Mouse (Mus musculus) cerebellum, adult 9-11 months (tissue): ENCODE measurements around the gene Scn3b.

ENCODE experiments used
- DNase-seq: peaks from one replicate; pipeline ENCODE4 v3.0.0; 2022

Scn3b gene

DNA sequence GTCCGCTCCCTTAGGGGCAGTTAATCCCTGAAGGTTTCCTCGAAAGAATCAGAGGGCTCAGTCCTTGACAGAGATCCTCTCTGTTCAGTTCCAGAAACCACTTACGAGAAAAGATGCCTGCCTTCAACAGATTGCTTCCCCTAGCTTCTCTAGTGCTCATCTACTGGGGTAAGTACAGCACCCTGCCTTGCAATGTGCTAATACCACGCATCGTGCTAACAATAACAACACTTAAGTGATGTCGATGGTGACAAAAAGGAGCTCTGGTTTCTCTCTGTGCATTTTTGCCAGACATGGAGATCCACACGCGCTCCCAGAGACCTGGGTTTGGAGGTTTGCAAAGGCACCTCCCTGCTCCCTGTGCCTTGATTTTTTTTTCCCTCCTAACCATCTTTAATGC lies 863 bp downstream of the Scn3b start:
- no peak for DNase-seq

DNA sequence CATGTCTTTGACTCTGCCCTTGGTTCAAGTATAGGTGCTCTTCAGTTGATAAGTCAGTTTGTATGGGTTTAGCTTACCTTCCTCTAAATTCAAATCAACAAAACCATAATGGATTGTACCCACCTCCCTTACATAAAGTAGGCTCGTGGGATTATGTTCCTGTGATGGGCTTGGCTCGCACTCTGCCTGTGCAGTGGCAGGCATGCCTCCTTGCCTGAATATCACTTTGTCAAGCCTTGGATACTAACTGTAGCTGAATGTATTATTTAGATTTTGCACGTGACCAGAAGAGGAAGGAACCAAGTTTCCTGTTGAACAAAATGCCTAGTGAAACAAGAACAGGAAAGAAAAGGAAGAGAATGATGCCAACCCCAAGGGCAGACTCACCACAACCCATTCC lies 2.1 kb downstream of the Scn3b start:
- DNase-seq: no peak

DNA sequence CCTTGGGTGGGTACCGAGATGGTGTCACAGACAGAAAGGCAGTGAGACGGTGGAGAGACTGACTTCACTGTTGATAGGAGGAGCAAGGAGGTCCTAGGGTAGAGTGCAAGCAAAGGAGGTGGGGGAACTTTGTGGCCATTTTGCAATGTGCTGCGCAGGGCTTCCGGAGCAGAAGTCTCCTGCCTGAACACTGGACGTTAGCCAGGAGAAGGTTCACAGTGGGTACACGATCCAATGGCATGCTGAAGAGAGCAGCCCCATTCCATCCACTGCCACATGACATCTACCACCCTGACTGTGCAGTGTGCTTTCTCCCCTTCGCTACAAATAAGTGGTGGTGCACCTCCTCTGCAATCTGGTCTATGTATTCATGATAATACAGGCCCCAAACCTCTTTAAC lies 3.8 kb downstream of the Scn3b start:
- DNase-seq: no peak

DNA sequence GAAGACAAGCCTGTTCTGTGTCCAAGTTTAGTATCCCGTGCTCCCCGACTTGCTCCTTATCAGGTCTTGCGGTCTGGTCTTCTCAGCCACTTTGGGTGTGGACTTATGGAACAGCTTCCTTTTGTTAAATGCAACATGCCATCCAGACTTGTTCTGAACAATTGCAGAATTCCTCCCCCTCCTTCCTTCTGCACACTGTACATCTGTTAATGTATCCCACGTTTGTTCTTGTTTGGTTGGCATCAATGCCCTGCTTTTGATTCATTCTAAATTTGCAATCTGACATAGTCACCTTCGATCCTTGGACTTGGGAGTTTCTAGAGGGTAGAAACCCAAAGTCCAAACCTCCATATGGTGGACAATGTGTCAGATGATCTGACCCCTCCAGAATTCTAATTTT lies 6.9 kb downstream of the Scn3b start:
- DNase-seq: no peak

DNA sequence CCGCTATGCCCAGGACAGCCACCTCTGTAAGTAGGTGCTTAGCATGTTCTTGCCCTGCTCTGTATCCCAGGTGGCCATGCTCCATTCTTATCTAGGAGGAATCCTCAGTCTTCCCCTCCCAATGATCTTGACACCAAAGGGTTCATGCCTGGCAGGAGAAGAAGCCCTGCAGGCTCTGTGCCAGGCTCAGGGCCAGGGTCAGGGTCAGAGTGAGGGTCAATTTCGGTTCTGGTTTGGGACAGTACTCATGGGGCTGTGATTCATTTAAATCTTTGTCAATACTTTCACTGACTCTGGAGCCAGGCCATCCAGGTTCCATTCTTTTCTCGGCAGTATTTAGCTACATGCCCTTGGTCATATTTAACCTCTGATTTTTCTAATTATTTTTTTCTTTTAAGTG lies 8.7 kb downstream of the Scn3b start:
- DNase-seq: no peak

DNA sequence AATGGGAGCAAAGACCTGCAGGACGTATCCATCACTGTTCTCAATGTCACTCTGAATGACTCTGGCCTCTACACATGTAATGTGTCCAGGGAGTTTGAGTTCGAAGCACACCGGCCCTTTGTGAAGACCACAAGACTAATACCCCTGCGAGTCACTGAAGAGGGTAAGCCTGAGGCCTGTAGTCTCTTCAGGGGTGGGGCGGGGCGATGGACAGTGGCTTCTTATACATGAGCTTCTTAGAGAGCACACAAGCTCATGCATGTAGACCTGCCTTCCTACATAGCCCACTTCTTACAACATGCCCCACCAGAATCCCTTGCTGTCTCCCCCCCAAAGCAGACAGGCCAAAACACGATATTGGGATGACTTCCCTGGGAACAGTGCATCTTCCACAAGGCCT lies 10.4 kb downstream of the Scn3b start:
- DNase-seq: no peak

DNA sequence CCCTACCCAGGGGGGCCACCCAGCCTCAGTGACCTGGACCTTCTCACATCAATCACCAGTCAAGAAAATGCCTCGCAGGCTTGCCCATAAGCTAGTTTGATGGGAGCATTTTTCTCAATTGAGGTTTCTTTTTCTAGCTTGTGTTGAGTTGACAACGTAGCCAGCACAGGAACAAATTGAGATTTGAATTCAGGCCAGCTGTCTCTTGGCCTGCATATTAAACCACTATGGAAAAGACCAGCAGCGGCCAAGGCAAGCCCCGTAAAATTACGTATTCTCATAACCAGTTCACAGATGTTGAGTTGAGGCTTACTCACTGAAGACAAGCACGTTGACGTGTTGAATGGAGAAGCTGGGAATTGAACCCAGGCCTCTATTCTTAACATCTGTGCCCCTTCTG lies 14.0 kb downstream of the Scn3b start:
- DNase-seq: no peak

DNA sequence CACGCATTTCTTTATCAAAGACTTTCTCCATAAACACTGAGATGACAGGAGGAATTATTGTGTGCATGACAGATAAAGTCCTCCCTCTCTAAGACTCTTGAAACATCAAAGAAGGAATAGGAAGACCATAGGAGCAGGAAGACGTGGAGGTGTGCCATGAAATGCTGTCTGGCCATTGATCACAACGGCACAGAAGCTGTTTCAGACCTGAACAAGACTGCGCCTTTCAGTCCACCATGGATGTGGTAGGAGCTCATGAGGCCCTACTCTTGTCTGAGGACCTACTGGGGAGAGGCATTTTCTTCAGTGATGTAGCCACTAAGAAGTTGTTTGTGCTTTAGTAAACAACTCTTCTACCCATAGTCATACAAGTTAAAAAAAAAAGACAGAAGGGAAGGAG lies 23.5 kb downstream of the Scn3b start:
- no peak for DNase-seq

DNA sequence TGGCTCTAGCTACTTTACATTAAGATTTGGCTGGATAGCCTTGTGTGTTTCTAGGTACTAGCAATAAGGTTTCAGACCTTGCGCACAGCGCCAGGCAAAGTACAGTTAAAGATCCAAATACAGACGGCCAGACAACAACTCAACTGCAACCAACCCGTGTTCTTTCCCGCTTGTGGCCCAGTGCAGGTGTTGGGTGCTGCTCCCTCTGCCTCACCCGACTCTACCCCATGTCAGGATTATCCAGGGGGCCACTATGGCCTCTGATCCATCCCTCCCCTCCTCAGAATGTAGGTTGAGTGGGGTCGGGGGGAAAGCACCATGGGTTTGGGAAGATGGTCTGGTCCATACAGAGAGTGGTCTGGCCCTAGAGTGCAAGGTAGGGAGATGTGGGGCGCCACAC lies 24.3 kb downstream of the Scn3b start:
- DNase-seq: no peak

DNA sequence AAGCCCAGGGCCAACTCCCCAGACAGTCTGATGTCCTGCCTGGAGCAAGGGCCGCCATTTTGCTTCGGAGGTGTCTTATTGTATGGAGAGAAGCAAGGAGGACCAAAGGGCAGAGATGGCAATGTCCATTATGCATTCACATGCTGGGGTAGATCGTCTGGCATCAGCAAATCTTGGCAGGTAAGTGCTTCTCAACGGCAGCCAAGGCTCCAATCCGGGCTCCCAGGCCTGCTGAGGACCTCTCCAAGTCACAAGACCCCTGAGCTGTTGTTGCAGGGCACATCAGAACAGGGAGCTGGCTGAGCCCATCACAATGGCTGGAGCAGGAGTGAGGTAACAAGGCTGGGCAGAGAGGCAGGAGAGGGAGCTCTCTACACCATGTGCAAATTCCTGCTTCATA lies 24.7 kb downstream of the Scn3b start:
- DNase-seq: no peak

DNA sequence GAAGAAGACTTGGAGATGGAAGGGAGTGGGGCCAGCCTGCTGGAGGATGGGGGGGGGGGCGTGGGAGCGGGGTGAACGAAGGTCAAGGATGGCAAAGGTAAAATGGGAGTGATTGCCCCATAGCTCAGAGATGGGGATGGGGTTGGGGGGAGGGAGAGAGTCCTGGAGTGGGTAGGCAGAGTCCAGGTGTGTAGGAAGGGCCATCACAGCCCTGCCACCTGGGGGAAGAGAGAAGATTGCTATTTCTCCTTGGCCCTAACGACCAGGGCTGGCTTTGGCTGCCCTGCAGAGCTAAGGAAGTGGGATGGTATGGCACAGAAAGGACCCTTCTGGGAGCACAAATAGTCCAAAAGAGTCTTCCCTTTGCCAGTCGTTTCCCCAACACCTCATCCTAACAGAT lies 25.2 kb downstream of the Scn3b start:
- DNase-seq: no peak

DNA sequence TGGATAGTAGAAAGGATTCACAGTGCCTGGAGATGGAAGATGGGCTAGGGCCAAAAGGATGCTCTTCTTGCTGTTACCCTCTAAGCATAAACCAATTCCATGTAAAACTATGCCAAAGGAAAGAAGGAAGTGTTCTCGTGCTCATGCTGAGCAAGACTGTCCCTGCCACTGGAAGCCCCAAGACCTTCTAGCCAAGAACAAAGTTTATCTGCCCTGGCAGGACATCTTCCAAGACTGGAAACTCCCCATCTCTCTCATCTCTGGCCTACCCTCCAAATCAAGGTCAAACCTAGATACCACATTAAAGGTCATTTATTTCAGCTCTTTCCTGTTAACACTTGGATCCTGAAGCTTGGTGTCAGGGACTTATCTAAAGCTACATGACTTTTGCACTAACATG lies 25.8 kb downstream of the Scn3b start:
- DNase-seq: no peak

DNA sequence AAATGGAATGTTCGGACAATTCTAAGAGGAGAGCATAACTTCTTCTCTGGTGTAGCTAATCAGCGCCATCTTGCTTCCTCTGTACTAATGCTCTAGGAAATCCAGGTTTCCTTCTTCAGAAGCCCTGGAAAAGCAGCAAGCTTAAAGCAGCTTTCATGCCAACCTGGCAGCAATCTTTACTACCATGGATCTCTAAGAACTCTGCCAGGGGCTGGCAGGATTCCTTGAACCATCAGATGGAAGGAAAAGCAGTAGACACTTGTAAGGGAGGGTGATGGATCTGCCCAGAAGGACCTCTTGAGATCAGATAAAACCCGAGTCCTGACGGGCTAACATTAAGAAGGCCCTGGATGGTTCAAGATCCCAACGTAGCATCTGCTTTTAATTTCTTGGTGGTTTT lies 27.2 kb downstream of the Scn3b start:
- peak; percentile 71 for DNase-seq

DNA sequence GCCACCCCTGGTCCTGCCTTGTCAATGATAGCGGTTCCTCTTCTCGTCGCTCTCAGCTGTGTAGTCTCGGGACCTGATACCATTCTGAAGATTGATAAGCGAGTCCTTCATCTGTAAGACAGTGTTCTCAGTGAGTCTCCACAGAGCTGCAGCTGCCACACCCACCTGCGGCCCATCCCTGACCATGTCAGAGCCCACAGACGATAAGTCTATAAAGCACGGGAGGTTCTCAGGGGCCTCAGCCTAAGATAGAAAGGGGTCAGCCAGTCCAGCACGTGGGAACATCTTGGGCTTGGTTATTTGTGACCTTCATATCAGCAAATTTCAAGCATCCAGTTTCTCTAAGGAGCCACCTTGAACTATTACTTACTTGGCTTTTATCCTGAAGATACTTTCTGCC lies 29.0 kb downstream of the Scn3b start:
- no peak for DNase-seq

DNA sequence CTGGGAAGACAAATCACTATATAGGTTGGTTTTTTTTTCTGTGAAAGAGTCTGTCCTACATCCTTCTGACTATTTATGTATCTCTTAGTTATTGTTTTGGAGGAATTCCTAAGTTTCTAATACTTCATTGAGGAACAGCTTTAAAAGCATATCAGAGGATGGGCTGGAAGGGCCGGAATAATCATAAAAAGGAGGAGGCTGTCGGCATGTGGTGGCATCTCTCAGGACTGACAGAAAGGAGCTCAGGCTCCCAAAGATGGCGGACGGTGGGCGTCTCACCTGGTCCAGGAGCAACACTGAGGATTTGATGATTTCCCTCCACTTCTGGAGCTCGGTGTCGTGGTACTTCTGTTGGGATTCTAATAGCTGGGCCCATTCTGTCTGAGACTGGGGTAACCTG lies 30.3 kb downstream of the Scn3b start:
- no peak for DNase-seq

DNA sequence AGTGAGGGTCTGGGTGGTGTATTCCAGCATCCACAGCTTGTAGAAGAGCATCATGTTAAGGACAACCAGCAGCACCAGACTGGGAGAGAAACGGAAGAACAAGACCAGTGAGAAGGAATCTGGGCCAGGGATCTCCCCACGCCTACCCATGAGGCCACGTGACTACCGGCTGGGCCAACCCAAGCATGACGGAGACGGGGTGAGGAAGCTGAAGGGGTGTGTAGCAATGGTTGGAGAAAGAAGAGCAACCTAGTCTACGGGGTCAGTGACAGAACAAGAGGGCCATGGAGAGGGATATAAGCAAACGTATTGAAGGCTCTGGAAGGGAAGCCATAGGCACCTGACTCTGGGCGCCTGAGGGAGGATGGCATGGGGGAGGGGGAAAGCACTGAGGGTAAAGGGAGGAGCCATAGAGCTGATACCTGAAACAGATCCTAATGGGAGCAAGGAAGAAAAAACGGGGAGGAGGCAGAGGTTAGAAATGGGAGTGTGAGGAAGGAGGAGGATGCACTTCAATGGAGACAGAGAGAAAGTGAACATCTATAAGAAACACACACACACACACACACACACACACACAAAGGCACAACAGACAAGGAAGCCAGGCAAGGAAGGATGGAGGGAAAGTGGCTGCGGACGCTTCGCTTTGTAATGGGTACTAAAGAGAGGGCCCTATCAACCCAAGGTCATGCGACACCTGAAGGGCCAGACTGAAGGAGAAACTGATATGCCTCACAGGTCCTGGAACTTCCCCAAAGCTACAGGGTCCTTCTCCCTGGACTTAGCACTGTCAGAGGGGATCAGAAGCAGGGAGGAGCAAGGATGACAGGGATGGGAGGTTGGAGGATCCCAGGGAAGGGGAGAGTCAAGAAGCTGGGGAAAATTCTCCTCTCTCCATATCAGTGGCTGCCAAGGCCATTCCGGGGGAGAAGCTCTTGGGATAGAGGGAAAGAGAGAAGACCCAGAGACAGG lies 31.3 kb downstream of the Scn3b start:
- DNase-seq: no peak

DNA sequence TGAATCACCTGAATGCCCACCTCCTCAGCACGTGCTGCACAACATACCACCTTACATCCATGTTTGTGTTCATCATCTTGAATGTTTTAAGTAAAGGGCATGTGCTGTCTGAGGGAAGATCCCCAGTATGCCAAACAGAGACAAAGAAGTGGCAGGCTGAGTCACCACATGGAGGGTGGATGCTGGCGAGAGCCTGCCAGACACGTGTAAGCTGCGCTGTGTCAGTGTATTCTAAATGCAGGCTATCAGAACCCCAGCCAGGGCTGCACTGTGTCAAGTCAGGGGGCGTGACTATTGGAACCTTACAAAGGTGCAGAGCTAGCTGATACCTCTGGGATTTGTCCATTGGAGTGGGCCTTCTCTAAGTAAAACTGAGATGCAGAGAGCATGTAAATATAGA lies 32.5 kb downstream of the Scn3b start:
- no peak for DNase-seq

DNA sequence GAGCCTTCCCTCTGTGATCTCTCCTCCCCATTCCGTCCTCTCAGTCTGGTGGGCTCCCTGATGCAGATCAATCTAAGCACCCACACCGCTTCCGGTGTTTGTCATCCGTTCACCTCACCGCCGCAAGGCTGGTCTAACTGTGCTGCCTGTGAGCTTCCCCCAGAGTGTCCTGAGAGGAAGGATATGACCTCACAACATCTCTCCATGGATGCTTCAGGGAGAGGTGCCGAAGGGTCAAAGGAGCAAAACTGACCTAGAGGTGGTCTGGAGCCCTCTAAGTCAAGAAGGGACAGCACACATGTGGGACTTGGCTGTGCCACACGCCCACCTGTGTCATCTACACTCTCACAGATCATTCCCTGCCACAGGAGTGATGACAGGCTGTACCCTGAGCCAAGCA lies 33.4 kb downstream of the Scn3b start:
- no peak for DNase-seq

DNA sequence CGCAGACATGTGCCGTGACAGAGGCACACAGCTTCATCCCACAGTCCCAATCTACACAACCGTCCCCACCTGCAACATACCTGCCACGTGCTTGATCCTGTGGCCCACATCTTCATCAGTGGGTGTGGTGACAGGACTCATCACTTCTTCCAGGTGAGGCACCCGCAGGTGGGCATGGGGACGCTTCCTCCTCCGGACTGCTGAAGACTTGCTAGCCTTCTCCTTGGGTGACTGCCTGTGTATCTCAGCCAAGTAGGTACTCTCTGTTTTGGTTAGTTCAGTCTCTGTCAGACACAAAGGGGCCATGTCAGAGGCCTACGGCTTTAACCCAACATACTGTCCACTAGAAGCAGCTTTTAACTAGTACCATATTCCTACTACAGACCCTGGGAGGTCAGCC lies 35.2 kb downstream of the Scn3b start:
- no peak for DNase-seq

DNA sequence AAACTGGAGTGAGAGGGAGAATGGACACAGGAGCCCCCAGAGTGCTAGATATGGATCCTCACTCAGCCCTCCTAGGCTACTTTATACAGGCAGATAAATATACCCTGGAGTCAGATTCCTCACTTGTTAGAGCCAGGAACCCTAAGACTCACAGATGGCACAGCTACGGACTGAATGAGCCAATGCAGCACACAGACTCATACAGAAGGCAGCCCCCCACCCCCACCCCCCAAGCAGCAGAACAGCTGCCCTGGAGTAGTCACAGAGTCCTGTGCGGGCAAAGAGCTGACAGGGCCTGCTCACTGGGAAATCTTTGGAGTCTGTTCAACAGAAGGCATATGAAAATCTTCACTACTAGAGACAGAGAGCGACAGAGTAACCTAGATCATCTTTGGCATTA lies 38.3 kb downstream of the Scn3b start:
- no peak for DNase-seq

DNA sequence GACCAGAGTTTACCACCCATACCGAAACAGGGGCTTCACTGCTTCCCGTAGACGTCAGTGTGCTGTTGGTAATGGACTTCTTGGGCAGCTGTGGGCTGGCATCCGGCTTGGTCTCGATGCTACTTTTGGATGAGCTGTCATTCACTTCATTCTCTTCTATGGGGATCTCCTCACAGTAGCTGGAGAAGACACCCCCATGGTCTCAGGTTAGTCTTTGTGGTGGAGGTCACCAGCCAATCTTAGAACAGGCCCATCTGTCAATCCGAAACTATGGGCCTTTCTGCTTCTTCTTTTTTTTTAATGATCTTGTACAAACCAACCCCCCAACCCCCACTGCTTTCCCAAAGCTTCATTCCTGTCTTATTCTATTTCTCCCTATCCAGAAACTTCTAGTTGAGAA lies 40.9 kb downstream of the Scn3b start:
- no peak for DNase-seq

DNA sequence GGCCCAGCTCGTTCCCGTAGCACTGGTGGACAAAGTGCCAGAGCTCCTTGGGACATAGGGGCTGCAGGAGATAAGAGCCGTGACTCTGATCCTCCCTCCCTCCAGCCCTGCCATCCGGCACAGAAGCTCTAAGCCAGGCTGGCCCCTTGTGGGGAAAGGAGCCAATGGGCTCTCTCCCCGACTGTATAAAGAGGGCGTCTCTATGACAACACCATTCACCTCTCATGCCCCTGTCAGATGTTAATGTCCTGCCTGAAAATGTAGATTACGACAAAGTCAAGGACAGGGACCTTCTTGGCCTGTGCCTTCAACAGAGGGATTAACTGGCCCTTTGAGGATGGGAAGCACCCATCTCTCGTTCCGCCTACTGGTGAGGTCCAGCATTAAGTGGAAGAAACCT lies 42.8 kb downstream of the Scn3b start:
- DNase-seq: no peak

DNA sequence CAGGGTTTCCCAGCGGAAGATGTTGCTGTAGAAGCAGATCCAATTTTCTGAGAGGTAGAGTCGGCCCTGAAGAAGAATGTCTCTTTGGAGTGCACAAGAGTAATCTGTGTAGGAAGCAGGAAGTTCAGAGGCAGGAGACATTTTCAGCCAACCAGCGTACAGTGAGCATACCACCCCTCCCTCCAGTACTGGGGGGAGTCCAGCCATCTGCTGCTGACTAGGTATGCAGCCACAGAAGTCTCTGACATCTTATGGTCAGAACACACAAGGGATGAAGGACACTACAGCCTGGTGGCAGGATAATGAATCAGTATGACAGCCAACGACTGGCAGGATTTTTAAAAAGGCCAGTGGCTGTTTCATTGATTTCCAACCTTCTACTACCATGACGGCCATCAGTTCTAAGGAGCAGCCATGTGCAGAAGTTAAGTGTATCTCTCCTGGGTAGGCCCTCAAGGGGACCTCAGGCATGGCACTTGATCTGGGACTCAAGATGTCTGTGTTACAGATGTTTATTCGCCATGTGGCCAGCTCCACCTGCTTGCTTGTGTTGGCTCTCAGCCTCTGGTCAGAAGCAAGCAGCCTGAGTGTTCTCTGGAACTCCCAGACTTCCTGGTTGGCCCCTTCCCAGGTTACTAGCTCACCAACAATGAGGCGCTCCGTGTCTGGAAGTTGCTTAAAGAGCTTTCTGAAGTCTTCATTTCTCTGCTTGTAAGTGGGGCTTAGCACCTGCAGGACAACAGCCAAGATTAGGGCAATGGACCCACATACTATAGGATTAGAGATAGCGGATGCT lies 48.0 kb downstream of the Scn3b start:
- no peak for DNase-seq

DNA sequence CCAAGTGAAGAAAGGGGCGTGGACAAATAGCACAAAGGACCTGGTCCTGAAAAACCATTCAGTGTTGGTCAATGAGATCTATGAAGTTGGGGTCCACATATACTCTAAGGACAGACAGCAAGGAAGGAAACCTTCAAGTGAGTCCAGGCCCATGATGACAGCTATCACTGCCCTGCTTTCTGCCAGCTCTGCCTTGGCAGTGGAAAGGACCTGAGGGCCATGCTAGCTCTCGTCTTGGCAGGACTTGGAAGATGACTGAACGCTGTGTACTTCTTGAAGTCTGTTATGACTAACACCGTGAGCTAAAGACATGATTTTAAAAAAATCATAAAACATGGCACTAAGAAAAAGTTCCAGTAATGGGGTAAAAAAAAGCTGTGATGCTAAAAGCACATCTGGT lies 48.7 kb downstream of the Scn3b start:
- DNase-seq: no peak
